Mouse (Mus musculus) lung, embryonic 15.5 days (tissue): Measurements from ENCODE around the gene Rnaset2a. TPM values are rescaled to one million over a fixed set of nuclear protein-coding genes. Genes with fewer than 3 reads are reported as not detected.
"Not testable (repeated sequence)": the region's sequence is repeated elsewhere in the genome, so short reads cannot be mapped to it uniquely, and the experiment has no call there.

Source experiments
- ATAC-seq: fragments of 200-750 bp; cut with Nextera tagmentation; 2 replicates; pipeline ENCODE4 v1.8.0; 2017; ENCODE audit warnings: moderate number of reproducible peaks, borderline replicate concordance; ENCODE audit not compliant: low FRiP score, low TSS enrichment; ENCODE audit errors: extremely low read depth
- H3K27ac ChIP-seq: fragments of 300-500 bp; sonication (generic); 2 replicates; pipeline ENCODE4 v1.5.1; 2015; ENCODE audit warnings: moderate library complexity, mild to moderate bottlenecking, inconsistent platforms
- H3K27me3 ChIP-seq: fragments of 300-500 bp; sonication (generic); 2 replicates; pipeline ENCODE4 v1.6.1; 2015; ENCODE audit warnings: inconsistent platforms
- H3K36me3 ChIP-seq: fragments of 300-500 bp; sonication (generic); 2 replicates; pipeline ENCODE4 v1.6.1; 2015; ENCODE audit warnings: inconsistent platforms
- H3K4me1 ChIP-seq: fragments of 300-500 bp; sonication (generic); 2 replicates; pipeline ENCODE4 v1.6.1; 2015; ENCODE audit warnings: inconsistent platforms
- H3K4me2 ChIP-seq: fragments of 300-500 bp; sonication (generic); 2 replicates; pipeline ENCODE4 v1.6.1; 2015; ENCODE audit warnings: inconsistent platforms, mild to moderate bottlenecking, moderate library complexity
- H3K4me3 ChIP-seq: fragments of 300-500 bp; sonication (generic); 2 replicates; pipeline ENCODE4 v1.5.1; 2015; ENCODE audit warnings: mild to moderate bottlenecking, inconsistent platforms
- H3K9ac ChIP-seq: fragments of 300-500 bp; sonication (generic); 2 replicates; pipeline ENCODE4 v1.6.1; 2015; ENCODE audit warnings: inconsistent platforms
- H3K9me3 ChIP-seq: fragments of 300-500 bp; sonication (generic); 2 replicates; pipeline ENCODE4 v1.6.1; 2016; ENCODE audit warnings: inconsistent platforms
- WGBS: fragments of 180-500 bp; shearing (Covaris S2); methylation state at CpG from one replicate; pipeline ENCODE4 v1.1.7; 2015; 5-methylcytosine and 5-hydroxymethylcytosine counted together
- polyA plus RNA-seq: library from polyadenylated mRNA; unstranded; fragments of >200 nt; fragmentation: Nextera tagmentation; extraction: Ambion mirVana; gene quantifications from 2 replicates; pipeline ENCODE4 v1.2.1, GENCODE M21; 2015

Rnaset2a gene
- polyA plus RNA-seq, 1 experiment from 2014 or later: 37.3 TPM

- not testable (repeated sequence) for H3K27me3 ChIP-seq, H3K4me3 ChIP-seq, H3K36me3 ChIP-seq, H3K9ac ChIP-seq, H3K27ac ChIP-seq, H3K4me1 ChIP-seq, H3K4me2 ChIP-seq, H3K9me3 ChIP-seq
- 71% methylated on average over 1 of the region's 7 CpGs for WGBS
- peak; percentile 12; the same call in 1 of the 2 replicates for ATAC-seq
Observed at GRCm38 (mm10) chr17:8128326-8128993, 19.4 kb downstream of the Rnaset2a start.

- H3K9me3 ChIP-seq, H3K27ac ChIP-seq, H3K27me3 ChIP-seq, H3K4me1 ChIP-seq, H3K4me3 ChIP-seq, ATAC-seq, H3K9ac ChIP-seq, H3K36me3 ChIP-seq, H3K4me2 ChIP-seq: not testable (repeated sequence)
- 88% methylated on average over 3 of the region's 6 CpGs for WGBS
Observed at GRCm38 (mm10) chr17:8124586-8124985, 23.3 kb downstream of the Rnaset2a start.

- ATAC-seq: peak; percentile 62; the same call in 1 of the 2 replicates
- not testable (repeated sequence) for H3K27ac ChIP-seq, H3K4me2 ChIP-seq, H3K36me3 ChIP-seq, H3K4me1 ChIP-seq, H3K9ac ChIP-seq, H3K27me3 ChIP-seq, H3K9me3 ChIP-seq, H3K4me3 ChIP-seq
- no CpG with 5 or more reads among the region's 3 CpGs for WGBS
Observed at GRCm38 (mm10) chr17:8122974-8123373, 24.9 kb downstream of the Rnaset2a start.

- not testable (repeated sequence) for H3K4me1 ChIP-seq, H3K9me3 ChIP-seq, H3K27me3 ChIP-seq, H3K4me2 ChIP-seq, ATAC-seq, H3K4me3 ChIP-seq, H3K27ac ChIP-seq, H3K36me3 ChIP-seq, H3K9ac ChIP-seq
- no CpG with 5 or more reads among the region's 6 CpGs for WGBS
Observed at GRCm38 (mm10) chr17:8116928-8117327, 31.0 kb downstream of the Rnaset2a start.

- not testable (repeated sequence) for H3K27me3 ChIP-seq, H3K36me3 ChIP-seq, H3K4me3 ChIP-seq, H3K27ac ChIP-seq, H3K9me3 ChIP-seq, H3K4me2 ChIP-seq, H3K4me1 ChIP-seq, ATAC-seq, H3K9ac ChIP-seq
- 73% methylated on average over 6 of the region's 11 CpGs for WGBS
Observed at GRCm38 (mm10) chr17:8116378-8116777, 31.5 kb downstream of the Rnaset2a start.

GRCm38 (mm10) chr17:8112199-8112598 lies 35.7 kb downstream of the Rnaset2a start:
- WGBS: no CpG with 5 or more reads among the region's 1 CpGs
- ATAC-seq, H3K4me2 ChIP-seq, H3K27me3 ChIP-seq, H3K36me3 ChIP-seq, H3K4me3 ChIP-seq, H3K9me3 ChIP-seq, H3K9ac ChIP-seq, H3K4me1 ChIP-seq, H3K27ac ChIP-seq: not testable (repeated sequence)

GRCm38 (mm10) chr17:8101297-8101609 lies 46.6 kb downstream of the Rnaset2a start:
- not testable (repeated sequence) for H3K4me3 ChIP-seq, H3K4me1 ChIP-seq, H3K27ac ChIP-seq, H3K4me2 ChIP-seq, H3K36me3 ChIP-seq, H3K9me3 ChIP-seq, ATAC-seq, H3K27me3 ChIP-seq, H3K9ac ChIP-seq
- 69% methylated on average over 2 of the region's 6 CpGs for WGBS

- WGBS: 40% methylated on average over 6 of the region's 26 CpGs
- H3K27ac ChIP-seq, H3K4me2 ChIP-seq, ATAC-seq, H3K4me3 ChIP-seq, H3K4me1 ChIP-seq, H3K9ac ChIP-seq, H3K9me3 ChIP-seq, H3K27me3 ChIP-seq, H3K36me3 ChIP-seq: not testable (repeated sequence)
Observed at GRCm38 (mm10) chr17:8100405-8101296, 47.2 kb downstream of the Rnaset2a start.

GRCm38 (mm10) chr17:8096199-8096598 lies 51.7 kb downstream of the Rnaset2a start:
- H3K9ac ChIP-seq, H3K9me3 ChIP-seq, H3K27ac ChIP-seq, H3K27me3 ChIP-seq, ATAC-seq, H3K36me3 ChIP-seq, H3K4me2 ChIP-seq, H3K4me3 ChIP-seq, H3K4me1 ChIP-seq: not testable (repeated sequence)
- WGBS: 61% methylated on average over 3 of the region's 5 CpGs

- H3K4me3 ChIP-seq, H3K27ac ChIP-seq, H3K4me2 ChIP-seq, H3K27me3 ChIP-seq, H3K36me3 ChIP-seq, H3K9ac ChIP-seq, H3K4me1 ChIP-seq, ATAC-seq, H3K9me3 ChIP-seq: not testable (repeated sequence)
- 47% methylated on average over 2 of the region's 5 CpGs for WGBS
Observed at GRCm38 (mm10) chr17:8095653-8096052, 52.2 kb downstream of the Rnaset2a start.

GRCm38 (mm10) chr17:8092537-8093526 lies 55.1 kb downstream of the Rnaset2a start:
- H3K4me3 ChIP-seq, H3K4me2 ChIP-seq, H3K9ac ChIP-seq, H3K27me3 ChIP-seq, ATAC-seq, H3K4me1 ChIP-seq, H3K36me3 ChIP-seq, H3K27ac ChIP-seq, H3K9me3 ChIP-seq: not testable (repeated sequence)
- WGBS: 57% methylated on average over 3 of the region's 18 CpGs

- WGBS: 78% methylated on average over 14 of the region's 14 CpGs
- not testable (repeated sequence) for H3K9ac ChIP-seq, H3K4me3 ChIP-seq, H3K4me2 ChIP-seq, ATAC-seq, H3K4me1 ChIP-seq, H3K36me3 ChIP-seq, H3K9me3 ChIP-seq, H3K27ac ChIP-seq, H3K27me3 ChIP-seq
Observed at GRCm38 (mm10) chr17:8091320-8091719, 56.6 kb downstream of the Rnaset2a start.
